ENCODE assay signal across 8 mouse cellular contexts in genomic region chr11:74870991-74871622, GRCm38 (mm10). TPM values are rescaled to one million over a fixed set of nuclear protein-coding genes. Genes with fewer than 3 reads are reported as not detected.
DNase-seq lines count a peak whose midpoint lies in the region.

No protein-coding gene starts in this region.

- peak; percentile 52 for DNase-seq in adrenal gland, postnatal 10 days
- no peak for DNase-seq in adrenal gland, adult 8-10 months
- peak; percentile 24 for DNase-seq in ovary, postnatal 14 days (ENCODE audit: low spot score)
- no peak for DNase-seq in ovary, adult 18-20 months (ENCODE audit: low spot score)
- peak; percentile 60 to 72 for DNase-seq in left cerebral cortex, adult 18-20 months (ENCODE audit: low spot score in 2 of 2)
- peak; percentile 30 for DNase-seq in retina, embryonic 14.5 days (ENCODE audit: low spot score)
- DNase-seq in thymus, adult 18-20 months = no peak
- DNase-seq in ovary, postnatal 10 days (ENCODE audit: low spot score) = no peak

RNA-seq across cellular contexts. Expression of gene Sgsm2, which starts 25.8 kb away (rescaled TPM):
- 10 to 100 TPM; 18.3 to 25.3 TPM for total RNA-seq in adrenal gland, postnatal 10 days (2021)
- total RNA-seq in adrenal gland, adult 8-10 months (2022) = 10 to 100 TPM; 29.2 to 30.5 (median 30.0) TPM
- 10 to 100 TPM; 85.2 to 93.8 TPM for total RNA-seq in left cerebral cortex, adult 18-20 months (2021)

RNA-seq across cellular contexts. Expression of gene Tsr1, which starts 26.8 kb away (rescaled TPM):
- 10 to 100 TPM; 34.6 to 39.2 TPM for total RNA-seq in adrenal gland, postnatal 10 days (2021)
- total RNA-seq in adrenal gland, adult 8-10 months (2022) = 10 to 100 TPM; 40.9 to 45.4 (median 41.3) TPM
- 10 to 100 TPM; 29.9 to 31.1 TPM for total RNA-seq in left cerebral cortex, adult 18-20 months (2021)

RNA-seq across cellular contexts. Expression of gene Mnt, which starts 40.4 kb away (rescaled TPM):
- total RNA-seq in adrenal gland, postnatal 10 days (2021) = 10 to 100 TPM; 19.1 to 20.6 TPM
- 10 to 100 TPM; 24.4 to 36.0 (median 27.1) TPM for total RNA-seq in adrenal gland, adult 8-10 months (2022)
- 10 to 100 TPM; 35.1 to 36.0 TPM for total RNA-seq in left cerebral cortex, adult 18-20 months (2021)

RNA-seq across cellular contexts. Expression of gene Smg6, which starts 54.5 kb away (rescaled TPM):
- total RNA-seq in adrenal gland, postnatal 10 days (2021) = 10 to 100 TPM; 20.1 to 27.5 TPM
- 10 to 100 TPM; 24.7 to 41.9 (median 33.3) TPM for total RNA-seq in adrenal gland, adult 8-10 months (2022)
- total RNA-seq in left cerebral cortex, adult 18-20 months (2021) = 10 to 100 TPM; 30.3 to 31.4 TPM

RNA-seq across cellular contexts. Expression of gene Srr, which starts 54.6 kb away (rescaled TPM):
- 10 to 100 TPM; 46.4 to 52.7 TPM for total RNA-seq in adrenal gland, postnatal 10 days (2021)
- total RNA-seq in adrenal gland, adult 8-10 months (2022) = 10 to 100 TPM; 31.0 to 54.6 (median 51.0) TPM
- total RNA-seq in left cerebral cortex, adult 18-20 months (2021) = 10 to 100 TPM; 78.6 to 83.2 TPM

Comparison
In these comparisons a context has a peak if more than half of its experiments do, and no peak if none do; other contexts are left out.
1. DNase-seq: peak in adrenal gland, postnatal 10 days (single experiment), ovary, postnatal 14 days (single experiment), left cerebral cortex, adult 18-20 months (2 of 2) and retina, embryonic 14.5 days (single experiment); none in adrenal gland, adult 8-10 months (single experiment), ovary, adult 18-20 months (single experiment), thymus, adult 18-20 months (0 of 2) and ovary, postnatal 10 days (single experiment).